Mouse (Mus musculus): ENCODE results near the gene Itga10. TPM values are rescaled to one million over a fixed set of nuclear protein-coding genes. Genes with fewer than 3 reads are reported as not detected.
"Not testable (repeated sequence)": the region's sequence is repeated elsewhere in the genome, so short reads cannot be mapped to it uniquely, and the experiment has no call there.

The Itga10 gene
- polyA plus RNA-seq, 1 experiment from 2014 or later, result 0.75 TPM

GRCm38 (mm10) chr3:96683496-96683895 is 38.1 kb downstream of the Itga10 start:
- ATAC-seq (ENCODE audit: insufficient number of reproducible peaks, low FRiP score), result no peak
- H3K27ac ChIP-seq (ENCODE audit: poor library complexity, severe bottlenecking), result no peak overlapping the region
- WGBS, result 79% methylated on average over 3 of the region's 3 CpGs
- H3K36me3 ChIP-seq, result no peaks in the 10 kb centered on the region
- H3K4me2 ChIP-seq, result no peak overlapping the region
- no peaks in the 10 kb centered on the region for H3K9me3 ChIP-seq (replicated peaks)
- peaks cover 15% of the 10 kb centered on the region for H3K4me1 ChIP-seq (replicated peaks)
- H3K4me3 ChIP-seq, result no peak overlapping the region
- no peak overlapping the region for H3K9ac ChIP-seq
- H3K27me3 ChIP-seq (replicated peaks), result peaks cover 51% of the 10 kb centered on the region

- Histone ChIP-seq H3K9me3 (replicated peaks) (no peaks in the 10 kb centered on the region), H3K27ac (ENCODE audit: poor library complexity, severe bottlenecking) (no peak overlapping the region), H3K36me3 (no peaks in the 10 kb centered on the region), H3K27me3 (replicated peaks) (peaks cover 49% of the 10 kb centered on the region), H3K9ac (peak overlapping the region; percentile 54; the same call in 1 of the 2 replicates), H3K4me1 (replicated peaks) (peaks cover 15% of the 10 kb centered on the region), H3K4me3 (peak overlapping the region; percentile 38), H3K4me2 (peak overlapping the region; percentile 72)
- 33% methylated on average over 17 of the region's 17 CpGs for WGBS
- no peak for ATAC-seq (ENCODE audit: insufficient number of reproducible peaks, low FRiP score)
Observed at GRCm38 (mm10) chr3:96684151-96684821, 38.9 kb downstream of the Itga10 start.

GRCm38 (mm10) chr3:96684822-96685156 is 39.4 kb downstream of the Itga10 start:
- H3K4me2 ChIP-seq, result peak overlapping the region; percentile 72
- H3K4me1 ChIP-seq (replicated peaks), result peaks cover 15% of the 10 kb centered on the region
- no peaks in the 10 kb centered on the region for H3K36me3 ChIP-seq
- peak overlapping the region; percentile 38 for H3K4me3 ChIP-seq
- no peak for ATAC-seq (ENCODE audit: insufficient number of reproducible peaks, low FRiP score)
- WGBS, result 13% methylated on average over 28 of the region's 28 CpGs
- no peaks in the 10 kb centered on the region for H3K9me3 ChIP-seq (replicated peaks)
- no peak overlapping the region for H3K27ac ChIP-seq (ENCODE audit: poor library complexity, severe bottlenecking)
- peaks cover 44% of the 10 kb centered on the region for H3K27me3 ChIP-seq (replicated peaks)
- peak overlapping the region; percentile 54; the same call in 1 of the 2 replicates for H3K9ac ChIP-seq

GRCm38 (mm10) chr3:96686057-96686456 is 40.7 kb downstream of the Itga10 start:
- H3K4me3 ChIP-seq; H3K9ac ChIP-seq; H3K27ac ChIP-seq (ENCODE audit: poor library complexity, severe bottlenecking); ATAC-seq (ENCODE audit: insufficient number of reproducible peaks, low FRiP score); H3K4me2 ChIP-seq; H3K9me3 ChIP-seq (replicated peaks); H3K36me3 ChIP-seq: not testable (repeated sequence)
- WGBS, result 88% methylated on average over 5 of the region's 5 CpGs
- H3K4me1 ChIP-seq (replicated peaks), result peaks cover 15% of the 10 kb centered on the region
- peaks cover 32% of the 10 kb centered on the region for H3K27me3 ChIP-seq (replicated peaks)

- WGBS, result 71% methylated on average over 11 of the region's 11 CpGs
- ATAC-seq (ENCODE audit: insufficient number of reproducible peaks, low FRiP score), result no peak
- H3K36me3 ChIP-seq, result no peaks in the 10 kb centered on the region
- no peak overlapping the region for H3K27ac ChIP-seq (ENCODE audit: poor library complexity, severe bottlenecking)
- H3K27me3 ChIP-seq (replicated peaks), result peaks cover 22% of the 10 kb centered on the region
- H3K9ac ChIP-seq, result no peak overlapping the region
- H3K4me1 ChIP-seq (replicated peaks), result peaks cover 18% of the 10 kb centered on the region
- no peaks in the 10 kb centered on the region for H3K9me3 ChIP-seq (replicated peaks)
- no peak overlapping the region for H3K4me2 ChIP-seq
- no peak overlapping the region for H3K4me3 ChIP-seq
Observed at GRCm38 (mm10) chr3:96688854-96689253, 43.5 kb downstream of the Itga10 start.

GRCm38 (mm10) chr3:96690298-96690697 is 44.9 kb downstream of the Itga10 start:
- ATAC-seq (ENCODE audit: insufficient number of reproducible peaks, low FRiP score), result no peak
- Histone ChIP-seq H3K36me3 (no peaks in the 10 kb centered on the region), H3K9ac (no peak overlapping the region), H3K4me3 (no peak overlapping the region), H3K27ac (ENCODE audit: poor library complexity, severe bottlenecking) (no peak overlapping the region), H3K9me3 (replicated peaks) (no peaks in the 10 kb centered on the region), H3K4me1 (replicated peaks) (peaks cover 10% of the 10 kb centered on the region), H3K27me3 (replicated peaks) (peaks cover 8% of the 10 kb centered on the region; the same call in 1 of the 2 replicates), H3K4me2 (no peak overlapping the region)
- 47% methylated on average over 3 of the region's 3 CpGs for WGBS

- no peak for ATAC-seq (ENCODE audit: insufficient number of reproducible peaks, low FRiP score)
- Histone ChIP-seq H3K27me3 (replicated peaks) (no peaks in the 10 kb centered on the region; the same call in 1 of the 2 replicates), H3K9ac (no peak overlapping the region), H3K4me1 (replicated peaks) (peaks cover 18% of the 10 kb centered on the region), H3K4me2 (no peak overlapping the region), H3K4me3 (no peak overlapping the region), H3K36me3 (no peaks in the 10 kb centered on the region), H3K9me3 (replicated peaks) (no peaks in the 10 kb centered on the region), H3K27ac (ENCODE audit: poor library complexity, severe bottlenecking) (no peak overlapping the region)
- 15% methylated on average over 3 of the region's 3 CpGs for WGBS
Observed at GRCm38 (mm10) chr3:96692506-96692905, 47.1 kb downstream of the Itga10 start.

GRCm38 (mm10) chr3:96693579-96693978 is 48.2 kb downstream of the Itga10 start:
- H3K27me3 ChIP-seq (replicated peaks), result no peaks in the 10 kb centered on the region; the same call in 1 of the 2 replicates
- no peaks in the 10 kb centered on the region for H3K36me3 ChIP-seq
- no peak overlapping the region for H3K9ac ChIP-seq
- H3K4me3 ChIP-seq, result no peak overlapping the region
- 77% methylated on average over 1 of the region's 1 CpGs for WGBS
- no peak for ATAC-seq (ENCODE audit: insufficient number of reproducible peaks, low FRiP score)
- H3K9me3 ChIP-seq (replicated peaks), result no peaks in the 10 kb centered on the region
- H3K27ac ChIP-seq (ENCODE audit: poor library complexity, severe bottlenecking), result no peak overlapping the region
- no peak overlapping the region for H3K4me2 ChIP-seq
- H3K4me1 ChIP-seq (replicated peaks), result peaks cover 27% of the 10 kb centered on the region

- Histone ChIP-seq H3K4me3 (peak within 1 kb of the TSS; percentile 76), H3K4me1 (replicated peaks) (peaks cover 34% of the 10 kb centered on the region), H3K9ac (peak within 1 kb of the TSS; percentile 87), H3K27ac (ENCODE audit: poor library complexity, severe bottlenecking) (peak within 1 kb of the TSS; percentile 92), H3K27me3 (replicated peaks) (no peaks in the 10 kb centered on the region), H3K9me3 (replicated peaks) (no peaks in the 10 kb centered on the region), H3K36me3 (peaks cover 22% of the 10 kb centered on the region), H3K4me2 (peak within 1 kb of the TSS; percentile 84)
- ATAC-seq (ENCODE audit: insufficient number of reproducible peaks, low FRiP score), result peak; percentile 86
- under 1% methylated on average over 35 of the region's 35 CpGs for WGBS
Observed at GRCm38 (mm10) chr3:96696198-96696765, 50.9 kb downstream of the Itga10 start, which contains the start of gene Pias3. Gene Pias3, plus strand, starts transcription at chr3:96696384.

- peaks cover 34% of the 10 kb centered on the region for H3K4me1 ChIP-seq (replicated peaks)
- H3K27me3 ChIP-seq (replicated peaks), result no peaks in the 10 kb centered on the region
- under 1% methylated on average over 85 of the region's 85 CpGs for WGBS
- peak; percentile 96 for ATAC-seq (ENCODE audit: insufficient number of reproducible peaks, low FRiP score)
- peak overlapping the region; percentile 84 for H3K4me2 ChIP-seq
- H3K4me3 ChIP-seq, result peak overlapping the region; percentile 76
- peak overlapping the region; percentile 87 for H3K9ac ChIP-seq
- H3K9me3 ChIP-seq (replicated peaks), result no peaks in the 10 kb centered on the region
- H3K27ac ChIP-seq (ENCODE audit: poor library complexity, severe bottlenecking), result peak overlapping the region; percentile 92
- peaks cover 29% of the 10 kb centered on the region for H3K36me3 ChIP-seq
Observed at GRCm38 (mm10) chr3:96696766-96697732, 51.7 kb downstream of the Itga10 start.

All from heart, embryonic 12.5 days (tissue).